Mouse (Mus musculus) forebrain, embryonic 16.5 days (tissue): ENCODE data around the gene Add3. TPM values are rescaled to one million over a fixed set of nuclear protein-coding genes. Genes with fewer than 3 reads are reported as not detected.

Experiments
- ATAC-seq: fragments of 200-750 bp; cut with Nextera tagmentation; 2 replicates; pipeline ENCODE4 v1.8.0; 2017; ENCODE audit warnings: mild to moderate bottlenecking, moderate library complexity
- H3K27ac ChIP-seq: fragments of 300-500 bp; sonication (generic); 2 replicates; pipeline ENCODE4 v1.5.1; 2014; ENCODE audit warnings: low read length, control low read depth
- H3K27me3 ChIP-seq: fragments of 300-500 bp; sonication (generic); replicated peaks from 2 replicates; pipeline ENCODE4 v1.6.1; 2014; ENCODE audit warnings: low read length; ENCODE audit not compliant: control insufficient read depth, insufficient read depth
- H3K36me3 ChIP-seq: fragments of 300-500 bp; sonication (generic); 2 replicates; pipeline ENCODE4 v1.6.1; 2014; ENCODE audit not compliant: control insufficient read depth, insufficient read depth
- H3K4me1 ChIP-seq: fragments of 300-500 bp; sonication (generic); replicated peaks from 2 replicates; pipeline ENCODE4 v1.6.1; 2014; ENCODE audit warnings: low read length; ENCODE audit not compliant: control insufficient read depth, insufficient read depth
- H3K4me2 ChIP-seq: fragments of 300-500 bp; sonication (generic); 2 replicates; pipeline ENCODE4 v1.6.1; 2014; ENCODE audit warnings: mild to moderate bottlenecking, low read length, control low read depth
- H3K4me3 ChIP-seq: fragments of 300-500 bp; sonication (generic); replicated peaks from 2 replicates; pipeline ENCODE4 v1.5.1; 2014; ENCODE audit warnings: mild to moderate bottlenecking, low read length, control low read depth
- H3K9ac ChIP-seq: fragments of 300-500 bp; sonication (generic); replicated peaks from 2 replicates; pipeline ENCODE4 v1.6.1; 2014; ENCODE audit warnings: low read depth, low read length, control low read depth
- H3K9me3 ChIP-seq: fragments of 300-500 bp; sonication (generic); 2 replicates; pipeline ENCODE4 v1.6.1; 2016; ENCODE audit warnings: low read length; ENCODE audit not compliant: control insufficient read depth
- WGBS: fragments of 180-500 bp; shearing (Covaris S2); extraction: QIAGEN DNeasy Blood & Tissue Kit; methylation state at CpG from one replicate; pipeline ENCODE4 v1.1.7; 2014; 5-methylcytosine and 5-hydroxymethylcytosine counted together
- polyA plus RNA-seq: library from polyadenylated mRNA; unstranded; fragments of >200 nt; fragmentation: Nextera tagmentation; extraction: Ambion mirVana; gene quantifications from 2 replicates; pipeline ENCODE4 v1.2.1, GENCODE M21; 2015

Add3 gene
- polyA plus RNA-seq, 1 experiment from 2014 or later = 30.6 TPM

- Histone ChIP-seq H3K4me3 (no peak overlapping the region), H3K9me3 (no peaks in the 10 kb centered on the region), H3K4me2 (no peak overlapping the region), H3K9ac (no peak overlapping the region), H3K4me1 (peaks cover 4% of the 10 kb centered on the region), H3K27me3 (no peaks in the 10 kb centered on the region), H3K27ac (no peak overlapping the region), H3K36me3 (no peaks in the 10 kb centered on the region)
- WGBS = 88% methylated on average over 15 of the region's 15 CpGs
- ATAC-seq = no peak
Measured at GRCm38 (mm10) chr19:53252111-53253028, 112.1 kb downstream of the Add3 start.

- H3K9ac ChIP-seq = no peak overlapping the region
- H3K4me1 ChIP-seq = no peaks in the 10 kb centered on the region; the same call in 1 of the 2 replicates
- H3K9me3 ChIP-seq = no peaks in the 10 kb centered on the region
- no peak overlapping the region for H3K4me3 ChIP-seq
- H3K4me2 ChIP-seq = no peak overlapping the region
- no peak overlapping the region for H3K27ac ChIP-seq
- WGBS = 73% methylated on average over 8 of the region's 8 CpGs
- H3K27me3 ChIP-seq = no peaks in the 10 kb centered on the region
- no peaks in the 10 kb centered on the region for H3K36me3 ChIP-seq
- no peak for ATAC-seq
Measured at GRCm38 (mm10) chr19:53256361-53256760, 116.1 kb downstream of the Add3 start.

- no peaks in the 10 kb centered on the region for H3K27me3 ChIP-seq
- no peak overlapping the region for H3K4me3 ChIP-seq
- H3K4me2 ChIP-seq = no peak overlapping the region
- no peaks in the 10 kb centered on the region for H3K36me3 ChIP-seq
- H3K27ac ChIP-seq = no peak overlapping the region
- H3K9ac ChIP-seq = no peak overlapping the region
- H3K9me3 ChIP-seq = no peaks in the 10 kb centered on the region
- no peaks in the 10 kb centered on the region; the same call in 1 of the 2 replicates for H3K4me1 ChIP-seq
- 91% methylated on average over 7 of the region's 7 CpGs for WGBS
- no peak for ATAC-seq
Measured at GRCm38 (mm10) chr19:53256991-53257594, 116.8 kb downstream of the Add3 start.

GRCm38 (mm10) chr19:53257631-53258560, 117.7 kb downstream of the Add3 start:
- no peaks in the 10 kb centered on the region for H3K27me3 ChIP-seq
- 86% methylated on average over 15 of the region's 15 CpGs for WGBS
- no peak for ATAC-seq

GRCm38 (mm10) chr19:53258740-53259506, 118.7 kb downstream of the Add3 start:
- Histone ChIP-seq H3K9ac (no peak overlapping the region), H3K4me3 (no peak overlapping the region), H3K4me2 (no peak overlapping the region), H3K4me1 (no peaks in the 10 kb centered on the region; the same call in 1 of the 2 replicates), H3K36me3 (no peaks in the 10 kb centered on the region), H3K27ac (no peak overlapping the region), H3K27me3 (no peaks in the 10 kb centered on the region), H3K9me3 (no peaks in the 10 kb centered on the region)
- no peak for ATAC-seq
- WGBS = 87% methylated on average over 13 of the region's 13 CpGs

More at GRCm38 (mm10) chr19:53257631-53258560, 117.7 kb downstream of the Add3 start:
- H3K9ac ChIP-seq = no peak overlapping the region
- no peaks in the 10 kb centered on the region; the same call in 1 of the 2 replicates for H3K4me1 ChIP-seq
- no peaks in the 10 kb centered on the region for H3K9me3 ChIP-seq
- H3K27ac ChIP-seq = no peak overlapping the region
- no peaks in the 10 kb centered on the region for H3K36me3 ChIP-seq
- no peak overlapping the region for H3K4me3 ChIP-seq
- H3K4me2 ChIP-seq = no peak overlapping the region

GRCm38 (mm10) chr19:53259541-53259940, 119.3 kb downstream of the Add3 start:
- Histone ChIP-seq H3K27ac (no peak overlapping the region), H3K9ac (no peak overlapping the region), H3K4me1 (no peaks in the 10 kb centered on the region; the same call in 1 of the 2 replicates), H3K9me3 (no peaks in the 10 kb centered on the region), H3K4me2 (no peak overlapping the region), H3K27me3 (no peaks in the 10 kb centered on the region), H3K36me3 (no peaks in the 10 kb centered on the region), H3K4me3 (no peak overlapping the region)
- 44% methylated on average over 5 of the region's 5 CpGs for WGBS
- peak; percentile 64; the same call in 1 of the 2 replicates for ATAC-seq

GRCm38 (mm10) chr19:53260261-53260660, 120.0 kb downstream of the Add3 start:
- Histone ChIP-seq H3K4me2 (no peak overlapping the region), H3K4me1 (no peaks in the 10 kb centered on the region; the same call in 1 of the 2 replicates), H3K36me3 (no peaks in the 10 kb centered on the region), H3K27me3 (no peaks in the 10 kb centered on the region), H3K4me3 (no peak overlapping the region), H3K9me3 (no peaks in the 10 kb centered on the region), H3K9ac (no peak overlapping the region), H3K27ac (no peak overlapping the region)
- ATAC-seq = no peak
- 79% methylated on average over 10 of the region's 10 CpGs for WGBS

GRCm38 (mm10) chr19:53260828-53261227, 120.6 kb downstream of the Add3 start:
- no peak for ATAC-seq
- H3K4me1 ChIP-seq = no peaks in the 10 kb centered on the region; the same call in 1 of the 2 replicates
- H3K36me3 ChIP-seq = no peaks in the 10 kb centered on the region
- H3K9me3 ChIP-seq = no peaks in the 10 kb centered on the region
- H3K9ac ChIP-seq = no peak overlapping the region
- H3K4me3 ChIP-seq = no peak overlapping the region
- no peak overlapping the region for H3K4me2 ChIP-seq
- WGBS = 90% methylated on average over 4 of the region's 4 CpGs
- no peak overlapping the region for H3K27ac ChIP-seq
- H3K27me3 ChIP-seq = no peaks in the 10 kb centered on the region
